Mouse (Mus musculus) Patski (cell line): ENCODE results near the gene Cc2d2a. TPM values are rescaled to one million over a fixed set of nuclear protein-coding genes. Genes with fewer than 3 reads are reported as not detected.

Experiments
- ATAC-seq: fragments of 100-300 bp; one replicate; pipeline ENCODE4 v1.8.0; 2021
- CTCF ChIA-PET: fragments of 350-600 bp; sonication (Branson Sonifier 250); formaldehyde crosslinking; loops from one replicate; lab custom pipeline; 2022; ENCODE audit warnings: inconsistent platforms; lab: Charles Lee
- POLR2A ChIA-PET: fragments of 350-600 bp; sonication (Branson Sonifier 250); formaldehyde crosslinking; loops from one replicate; lab custom pipeline; 2022; ENCODE audit warnings: antibody characterized with exemption, inconsistent platforms; lab: Charles Lee
- DNase-seq: peaks from one replicate; pipeline ENCODE4 v3.0.0-alpha.2; 2011; ENCODE audit warnings: low read depth, low spot score
- H3K27me3 ChIP-seq: fragments of 371-371 bp; one replicate; pipeline ENCODE4 v1.5.1; 2021
- CTCF ChIP-seq: fragments of 100-300 bp; IDR thresholded peaks from one replicate; pipeline ENCODE4 v1.5.1; 2021
- in situ Hi-C: fragments of 300-500 bp; cut with MboI; formaldehyde crosslinking; loops from 3 replicates; pipeline ENCODE4 v1.11.1; 2018; ENCODE audit warnings: low pct_unique_long_range_greater_than_20kb, mixed read lengths
- polyA plus RNA-seq: library from polyadenylated mRNA; unstranded; gene quantifications from one replicate; pipeline ENCODE4 v1.2.3, GENCODE M21; 2021

Cc2d2a gene
- polyA plus RNA-seq, 1 experiment from 2014 or later, result 67.5 TPM

GRCm38 (mm10) chr5:43663531-43663930 is 1.4 kb downstream of the Cc2d2a start:
- DNase-seq (no peak), ATAC-seq (no peak)
- CTCF ChIA-PET, result interaction anchor here (2.0 to 2.5 kb wide), 2 partner anchors 9 to 17 kb away, joined by 4 to 10 read pairs; no protein-coding TSS in a partner anchor
- no peak for TF ChIP-seq CTCF
- POLR2A ChIA-PET, result interaction anchor here (0.5 to 0.7 kb wide), 2 partner anchors 9 to 394 kb away, joined by 4 to 5 read pairs; no protein-coding TSS in a partner anchor
- no peaks in the 10 kb centered on the region for H3K27me3 ChIP-seq
- in situ Hi-C loops, result no loop called here

GRCm38 (mm10) chr5:43665144-43665543 is 3.0 kb downstream of the Cc2d2a start:
- no peak for TF ChIP-seq CTCF
- in situ Hi-C loops, result loop anchor here (5.0 kb wide), 1 partner anchor 162 kb away; no protein-coding TSS in a partner anchor
- DNase-seq (no peak), ATAC-seq (no peak)
- ChIA-PET CTCF (no interaction called here), POLR2A (no interaction called here)
- H3K27me3 ChIP-seq, result no peaks in the 10 kb centered on the region

GRCm38 (mm10) chr5:43669118-43669645 is 7.0 kb downstream of the Cc2d2a start:
- H3K27me3 ChIP-seq, result no peaks in the 10 kb centered on the region
- no peak for ATAC-seq
- no peak for DNase-seq

GRCm38 (mm10) chr5:43672177-43672911 is 10.2 kb downstream of the Cc2d2a start:
- ATAC-seq (peak; percentile 92), DNase-seq (peak; percentile 75)
- TF ChIP-seq CTCF, result peak; percentile 77
- H3K27me3 ChIP-seq, result no peaks in the 10 kb centered on the region
- CTCF ChIA-PET, result interaction anchor here (0.7 to 2.3 kb wide), 15 partner anchors 10 to 318 kb away, joined by 3 to 10 read pairs (median 4); partner anchors contain the start of gene Cc2d2a
- POLR2A ChIA-PET, result interaction anchor here (0.6 to 2.3 kb wide), 5 partner anchors 9 to 520 kb away, joined by 3 to 11 read pairs (median 5); partner anchors contain the start of genes Cc2d2a and Fbxl5
- in situ Hi-C loops, result no loop called here

More at GRCm38 (mm10) chr5:43669118-43669645, 7.0 kb downstream of the Cc2d2a start:
- no peak for TF ChIP-seq CTCF
- in situ Hi-C loops, result loop anchor here (5.0 kb wide), 1 partner anchor 158 kb away; no protein-coding TSS in a partner anchor
- ChIA-PET POLR2A (no interaction called here), CTCF (no interaction called here)

- no peak for DNase-seq
- in situ Hi-C loops, result no loop called here
- ATAC-seq, result no peak
- H3K27me3 ChIP-seq, result no peaks in the 10 kb centered on the region
- CTCF ChIA-PET, result interaction anchor here (1.0 to 2.3 kb wide), 9 partner anchors 9 to 317 kb away, joined by 3 to 10 read pairs (median 6); partner anchors contain the start of gene Cc2d2a
- TF ChIP-seq CTCF, result no peak
- POLR2A ChIA-PET, result interaction anchor here (0.8 to 2.3 kb wide), 5 partner anchors 9 to 174 kb away, joined by 3 to 11 read pairs (median 4); partner anchors contain the start of genes Cc2d2a and Fbxl5
These were observed 10.9 kb downstream of the Cc2d2a start for GRCm38 (mm10) chr5:43673083-43673482.

- POLR2A ChIA-PET, result no interaction called here
- CTCF ChIA-PET, result interaction anchor here (1.2 to 2.3 kb wide), 3 partner anchors 11 to 263 kb away, joined by 3 to 6 read pairs (median 4); no protein-coding TSS in a partner anchor
- in situ Hi-C loops, result loop anchor here (25.0 kb wide), 1 partner anchor 527 kb away; no protein-coding TSS in a partner anchor
These were observed 23.3 kb downstream of the Cc2d2a start for GRCm38 (mm10) chr5:43685466-43685865.

GRCm38 (mm10) chr5:43692489-43692888 is 30.3 kb downstream of the Cc2d2a start:
- in situ Hi-C loops, result loop anchor here (25.0 kb wide), 1 partner anchor 520 kb away; no protein-coding TSS in a partner anchor
- ATAC-seq (peak; percentile 100), DNase-seq (peak; percentile 97)
- TF ChIP-seq CTCF, result no peak
- ChIA-PET CTCF (interaction anchor here (1.0 to 1.8 kb wide), 3 partner anchors 9 to 34 kb away, joined by 3 to 4 read pairs (median 3); no protein-coding TSS in a partner anchor), POLR2A (interaction anchor here (0.7 kb wide), 1 partner anchor 144 kb away, joined by 3 read pairs; no protein-coding TSS in a partner anchor)
- H3K27me3 ChIP-seq, result no peaks in the 10 kb centered on the region

More at GRCm38 (mm10) chr5:43685466-43685865, 23.3 kb downstream of the Cc2d2a start:
- H3K27me3 ChIP-seq, result no peaks in the 10 kb centered on the region
- DNase-seq (no peak), ATAC-seq (no peak)
- TF ChIP-seq CTCF, result no peak

- CTCF ChIA-PET, result no interaction called here
- in situ Hi-C loops, result loop anchor here (25.0 kb wide), 1 partner anchor 515 kb away; no protein-coding TSS in a partner anchor
- no peaks in the 10 kb centered on the region for H3K27me3 ChIP-seq
- DNase-seq (no peak), ATAC-seq (no peak)
- TF ChIP-seq CTCF, result no peak
- POLR2A ChIA-PET, result no interaction called here
These were observed 35.0 kb downstream of the Cc2d2a start for GRCm38 (mm10) chr5:43697133-43697532.

- H3K27me3 ChIP-seq, result no peaks in the 10 kb centered on the region
- ATAC-seq, result no peak
- no peak for DNase-seq
- TF ChIP-seq CTCF, result no peak
- in situ Hi-C loops, result loop anchor here (25.0 kb wide), 1 partner anchor 513 kb away; no protein-coding TSS in a partner anchor
- ChIA-PET POLR2A (interaction anchor here (0.7 kb wide), 1 partner anchor 26 kb away, joined by 3 read pairs; no protein-coding TSS in a partner anchor), CTCF (interaction anchor here (1.4 to 1.6 kb wide), 2 partner anchors 14 to 23 kb away, joined by 3 read pairs; no protein-coding TSS in a partner anchor)
These were observed 37.1 kb downstream of the Cc2d2a start for GRCm38 (mm10) chr5:43699240-43699639.
